Mouse (Mus musculus): ENCODE results near the gene Fam129a.

GRCm38 (mm10) chr1:151598876-151599275 lies 27.9 kb downstream of the Fam129a start:
- TF ChIP-seq ZC3H11A (IDR thresholded peaks at IDR 0.05; ENCODE audit: borderline replicate concordance, low read depth, low read length) (no peak), MAFK (IDR thresholded peaks at IDR 0.05; ENCODE audit: insufficient read depth, low read depth, low read length) (no peak), HCFC1 (IDR thresholded peaks at IDR 0.05; ENCODE audit: borderline replicate concordance, insufficient read depth, low read length) (no peak), CHD2 (IDR thresholded peaks at IDR 0.05; ENCODE audit: low read depth, low read length) (no peak)
